Mouse (Mus musculus) retina, postnatal 1 day (tissue): ENCODE data around the gene Olfr384.
"Not testable (repeated sequence)": the region's sequence is repeated elsewhere in the genome, so short reads cannot be mapped to it uniquely, and the experiment has no call there.

Experiments used
- DNase-seq: peaks from one replicate; pipeline ENCODE4 v3.0.0-alpha.2; 2012

The Olfr384 gene

DNA sequence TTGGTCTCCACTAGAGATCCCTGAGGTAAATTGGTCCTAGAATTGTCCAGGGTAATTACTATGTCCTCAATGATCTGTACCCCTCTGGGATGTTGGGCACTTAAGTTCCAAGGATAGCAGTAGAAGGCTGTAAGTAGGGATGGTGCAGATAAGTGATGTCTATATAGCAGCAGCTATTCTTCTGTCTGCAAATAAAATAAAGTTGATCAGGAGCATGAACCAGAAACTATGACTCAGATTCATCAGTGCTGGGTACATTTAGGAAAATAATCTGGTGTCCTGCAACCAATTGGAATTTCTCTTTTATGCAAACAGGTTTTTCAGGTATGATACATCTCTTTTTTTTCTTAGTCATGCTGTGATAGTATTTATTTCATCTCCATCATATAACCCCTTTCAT lies at the start of gene Olfr384:
Olfr384 (plus strand) TSS at position 301 of the 400 bp plus-strand sequence.
- DNase-seq, result no peak

DNA sequence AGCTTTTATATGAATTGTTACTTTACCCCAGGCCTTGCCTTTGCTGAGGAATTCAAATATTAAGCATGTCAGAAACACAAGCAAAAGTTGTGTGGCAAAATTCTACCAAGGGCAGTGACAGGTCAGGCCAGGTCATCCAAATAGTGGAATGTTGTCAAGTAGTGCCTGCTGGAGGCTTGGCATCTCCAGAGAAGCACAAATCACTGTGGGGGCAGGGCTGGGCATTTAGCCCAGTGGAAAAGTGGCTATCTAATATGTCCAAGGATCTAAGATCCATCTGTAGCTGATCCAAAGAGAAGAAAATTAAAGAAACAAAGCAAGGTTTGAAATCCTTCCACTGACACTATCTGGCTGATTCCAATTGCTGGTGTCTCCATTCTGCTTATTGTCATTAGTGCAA lies 18.5 kb upstream of the Olfr384 start:
- no peak for DNase-seq

DNA sequence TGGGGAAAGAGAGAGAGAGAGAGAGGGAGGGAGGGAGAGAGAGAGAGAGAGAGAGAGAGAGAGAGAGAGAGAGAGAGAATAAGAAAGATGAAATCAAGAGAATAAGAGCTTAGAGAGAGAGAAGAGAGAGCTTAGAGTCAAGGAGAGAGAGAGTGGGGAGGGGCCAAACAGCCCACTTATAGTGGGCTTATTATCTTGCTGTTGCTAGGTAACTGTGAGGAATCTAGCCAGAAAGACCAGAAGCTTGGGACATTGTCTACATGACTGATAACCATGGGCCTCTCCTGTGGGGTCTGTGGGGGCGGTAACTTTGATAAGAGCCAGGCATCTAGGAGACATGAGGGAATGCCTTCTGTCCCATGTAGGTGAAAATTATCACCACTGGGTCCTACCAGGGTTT lies 15.2 kb upstream of the Olfr384 start:
- not testable (repeated sequence) for DNase-seq

DNA sequence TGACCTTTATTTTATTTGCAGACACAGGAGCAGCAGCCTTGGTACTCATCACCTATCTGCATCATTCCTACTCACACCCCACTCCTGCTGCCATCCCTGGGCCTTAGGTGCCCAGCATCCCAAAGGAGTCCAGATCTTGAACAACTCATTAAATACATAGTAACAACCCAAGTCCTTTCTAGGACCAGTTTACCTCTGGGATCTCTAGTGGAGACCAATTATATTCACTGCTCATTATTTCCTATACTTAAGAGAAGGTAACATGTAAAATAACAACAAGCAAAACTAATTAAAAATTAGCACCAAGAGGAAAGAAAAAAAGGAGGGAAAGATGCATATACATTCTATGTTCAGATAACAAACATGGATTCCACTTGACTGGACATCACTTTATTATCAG lies 5.5 kb upstream of the Olfr384 start, which contains the start of gene Olfr385:
Olfr385 (minus strand) TSS at position 101 of the 400 bp plus-strand sequence.
- no peak for DNase-seq
